Mouse (Mus musculus): ENCODE results near the gene Col6a6. TPM values are rescaled to one million over a fixed set of nuclear protein-coding genes. Genes with fewer than 3 reads are reported as not detected.

The Col6a6 gene
- polyA plus RNA-seq, 1 experiment from 2014 or later, result 0.02 TPM

Other genes with a start within 250 kb of the Col6a6 start
- gene Pik3r4, start 185.2 kb downstream of the Col6a6 start, polyA plus RNA-seq (2016; fragmentation: Nextera tagmentation; extraction: Ambion mirVana), result 22.7 and 24.2 TPM in 2 replicates
- not detected in 2 replicates for gene Col6a5, start 132.5 kb upstream of the Col6a6 start, polyA plus RNA-seq (2016; fragmentation: Nextera tagmentation; extraction: Ambion mirVana)

Measured in forebrain, embryonic 10.5 days (tissue).